Mouse (Mus musculus) G1E (cell line): ENCODE results near the gene Ggt5. TPM values are rescaled to one million over a fixed set of nuclear protein-coding genes. Genes with fewer than 3 reads are reported as not detected.

Experiments
- ATAC-seq: 2 replicates; pipeline ENCODE4 v1.8.0; 2016; ENCODE audit warnings: mild to moderate bottlenecking; ENCODE audit not compliant: insufficient number of reproducible peaks, poor library complexity, low FRiP score, severe bottlenecking; ENCODE audit errors: extremely low read depth
- DNase-seq: peaks from one replicate; pipeline ENCODE4 v3.0.0; 2012; ENCODE audit warnings: low spot score
- H3K27me3 ChIP-seq: 2 replicates; pipeline ENCODE4 v1.6.1; 2012; ENCODE audit warnings: mild to moderate bottlenecking, low read length, inconsistent platforms; ENCODE audit not compliant: insufficient read depth
- H3K36me3 ChIP-seq: replicated peaks from 2 replicates; pipeline ENCODE3; 2012; ENCODE audit warnings: mild to moderate bottlenecking, inconsistent platforms
- H3K4me1 ChIP-seq: 2 replicates; pipeline ENCODE4 v1.6.1; 2012; ENCODE audit warnings: low read depth, low read length, inconsistent platforms, mixed read lengths; ENCODE audit not compliant: insufficient read depth
- H3K4me3 ChIP-seq: 2 replicates; pipeline ENCODE4 v1.5.1; 2012; ENCODE audit warnings: low read depth, mild to moderate bottlenecking, inconsistent platforms, low read length, moderate library complexity, mixed read lengths
- H3K9me3 ChIP-seq: replicated peaks from 2 replicates; pipeline ENCODE4 v1.6.1; 2012; ENCODE audit warnings: inconsistent platforms
- CTCF ChIP-seq: IDR thresholded peaks from 2 replicates; pipeline ENCODE4 v1.5.1; 2012; ENCODE audit warnings: low read depth, low read length, inconsistent platforms, mixed read lengths
- GATA1 ChIP-seq: IDR thresholded peaks from 2 replicates; pipeline ENCODE4 v1.6.1; 2012; ENCODE audit warnings: borderline replicate concordance, low read length, inconsistent platforms, mixed read lengths
- GATA2 ChIP-seq: IDR thresholded peaks from 2 replicates; pipeline ENCODE4 v1.6.1; 2012; ENCODE audit warnings: low read depth, low read length, inconsistent platforms, borderline replicate concordance
- POLR2AphosphoS5 ChIP-seq: IDR thresholded peaks from 2 replicates; pipeline ENCODE4 v1.6.1; 2012; ENCODE audit warnings: low read depth, low read length, inconsistent platforms; ENCODE audit not compliant: insufficient replicate concordance
- TAL1 ChIP-seq: conservative IDR thresholded peaks from 2 replicates; pipeline ENCODE4 v1.6.1; 2012; ENCODE audit warnings: low read depth, low read length, inconsistent platforms, mixed read lengths
- polyA plus RNA-seq: library from polyadenylated mRNA; stranded (reverse); fragments of >175 nt; gene quantifications from 2 replicates; pipeline ENCODE4 v1.2.3, GENCODE M21; 2012
- total RNA-seq, 2 experiments: library from RNA; stranded (forward) in 1 of 2; stranded (reverse) in 1 of 2; fragments of 200-1000 nt in 1 of 2; fragments of >200 nt in 1 of 2; fragmentation: Nextera tagmentation in 1 of 2; gene quantifications; 2 replicates each; pipeline ENCODE4 v1.2.3; 2014 to 2017

Ggt5 gene
- total and polyA plus RNA-seq, 3 experiments: 0.22 TPM; not detected in 2

DNA sequence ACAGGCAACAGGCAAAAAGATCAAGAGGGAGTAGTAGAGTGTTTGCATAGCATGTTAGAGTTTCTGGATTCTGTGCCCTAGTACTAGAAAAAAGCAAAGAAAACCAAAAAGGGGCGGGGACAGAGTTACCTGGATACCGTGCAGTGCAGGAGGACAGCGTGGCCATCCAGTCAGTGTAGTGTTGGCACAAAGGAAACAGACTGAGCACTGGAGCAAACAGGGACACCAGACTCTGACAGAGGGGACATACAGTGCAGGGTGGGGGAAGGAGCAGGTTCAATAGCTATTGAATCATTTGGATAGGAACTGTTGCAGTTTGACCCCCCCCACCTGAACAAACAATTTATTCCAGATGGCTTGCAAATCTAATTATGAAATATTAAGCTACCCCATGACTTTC lies 37.9 kb downstream of the Ggt5 start:
- TF ChIP-seq GATA2 (no peak), GATA1 (no peak), CTCF (no peak), POLR2AphosphoS5 (no peak), TAL1 (no peak)
- no peaks in the 10 kb centered on the region for H3K36me3 ChIP-seq
- peaks cover 15% of the 10 kb centered on the region for H3K27me3 ChIP-seq
- H3K9me3 ChIP-seq: no peaks in the 10 kb centered on the region
- DNase-seq: no peak
- no peak overlapping the region for H3K4me3 ChIP-seq
- no peaks in the 10 kb centered on the region for H3K4me1 ChIP-seq
- ATAC-seq: no peak

DNA sequence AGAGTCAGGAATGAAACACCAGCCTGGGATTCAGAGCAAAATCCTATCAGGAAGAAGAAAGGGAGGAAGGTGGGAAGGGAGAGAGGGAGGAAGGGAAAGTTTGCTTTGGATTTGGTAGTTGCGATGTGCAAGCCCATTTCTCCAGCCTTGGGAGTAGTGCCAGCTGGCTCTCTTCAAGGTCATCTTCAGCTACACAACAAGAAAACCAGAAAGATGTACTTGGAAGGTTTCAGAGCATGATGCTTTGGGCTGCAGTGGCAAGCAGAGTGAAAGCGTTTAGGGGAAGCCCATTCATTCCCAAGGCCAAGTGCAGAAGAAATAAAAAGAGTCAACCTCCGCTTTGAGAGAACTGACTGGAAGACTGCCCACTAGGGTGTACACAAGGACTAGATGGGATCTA lies 38.4 kb downstream of the Ggt5 start:
- TF ChIP-seq POLR2AphosphoS5 (no peak), GATA2 (no peak), GATA1 (no peak), TAL1 (no peak), CTCF (no peak)
- no peak overlapping the region for H3K4me3 ChIP-seq
- H3K4me1 ChIP-seq: no peaks in the 10 kb centered on the region
- DNase-seq: no peak
- ATAC-seq: no peak
- H3K36me3 ChIP-seq: no peaks in the 10 kb centered on the region
- H3K9me3 ChIP-seq: no peaks in the 10 kb centered on the region
- H3K27me3 ChIP-seq: peaks cover 13% of the 10 kb centered on the region

DNA sequence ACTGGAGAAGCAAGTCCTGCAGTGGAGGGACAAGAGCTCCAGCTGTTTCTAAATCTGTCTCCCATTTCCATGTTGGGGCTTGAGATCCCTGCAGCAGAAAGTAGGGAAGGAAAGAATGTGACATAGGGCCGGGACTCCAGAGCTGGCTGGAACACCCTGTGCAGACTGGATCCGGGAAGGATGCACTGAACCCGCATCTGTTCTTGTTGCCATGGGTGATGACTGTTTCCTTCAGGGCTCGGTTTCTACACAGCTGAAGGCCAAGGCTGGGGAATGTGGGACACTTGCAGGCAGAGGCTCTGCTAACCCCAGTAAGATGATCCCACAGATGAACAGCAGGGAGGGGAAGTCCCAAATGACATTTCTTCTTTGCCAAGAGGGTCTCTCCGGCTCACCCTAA lies 43.5 kb downstream of the Ggt5 start:
- peaks cover 4% of the 10 kb centered on the region; the same call in 1 of the 2 replicates for H3K4me1 ChIP-seq
- TF ChIP-seq CTCF (no peak), TAL1 (no peak), GATA1 (no peak), POLR2AphosphoS5 (no peak)
- ATAC-seq (no peak), DNase-seq (no peak)
- H3K36me3 ChIP-seq: no peaks in the 10 kb centered on the region
- no peaks in the 10 kb centered on the region for H3K9me3 ChIP-seq
- H3K27me3 ChIP-seq: peaks cover 22% of the 10 kb centered on the region
- H3K4me3 ChIP-seq: no peak overlapping the region

DNA sequence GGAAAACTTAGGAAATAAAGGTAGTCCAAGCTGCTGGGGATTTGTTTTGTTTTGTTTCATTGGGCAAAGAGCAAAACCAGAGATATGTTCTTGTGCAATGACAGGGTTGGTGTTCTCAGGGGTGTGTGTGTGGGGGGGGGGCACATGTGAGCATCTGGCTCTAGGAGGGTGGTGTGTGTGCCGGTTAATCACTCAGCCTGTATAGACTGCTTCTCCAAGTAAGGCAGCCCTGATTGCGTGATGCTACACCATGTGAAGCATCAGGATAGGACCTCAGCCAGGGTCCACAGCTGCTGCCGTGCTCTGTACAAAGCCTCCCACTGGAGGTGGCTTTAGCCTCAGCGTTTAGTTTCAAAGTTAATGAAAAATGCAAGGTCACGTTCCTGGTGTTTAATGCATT lies 43.9 kb downstream of the Ggt5 start:
- H3K27me3 ChIP-seq: peaks cover 26% of the 10 kb centered on the region
- H3K9me3 ChIP-seq: no peaks in the 10 kb centered on the region
- ATAC-seq (no peak), DNase-seq (no peak)
- no peaks in the 10 kb centered on the region for H3K36me3 ChIP-seq
- no peak for TF ChIP-seq GATA2
- TF ChIP-seq TAL1: no peak
- no peak for TF ChIP-seq CTCF
- TF ChIP-seq POLR2AphosphoS5: no peak
- no peak for TF ChIP-seq GATA1
- H3K4me1 ChIP-seq: peaks cover 4% of the 10 kb centered on the region; the same call in 1 of the 2 replicates
- no peak overlapping the region for H3K4me3 ChIP-seq

DNA sequence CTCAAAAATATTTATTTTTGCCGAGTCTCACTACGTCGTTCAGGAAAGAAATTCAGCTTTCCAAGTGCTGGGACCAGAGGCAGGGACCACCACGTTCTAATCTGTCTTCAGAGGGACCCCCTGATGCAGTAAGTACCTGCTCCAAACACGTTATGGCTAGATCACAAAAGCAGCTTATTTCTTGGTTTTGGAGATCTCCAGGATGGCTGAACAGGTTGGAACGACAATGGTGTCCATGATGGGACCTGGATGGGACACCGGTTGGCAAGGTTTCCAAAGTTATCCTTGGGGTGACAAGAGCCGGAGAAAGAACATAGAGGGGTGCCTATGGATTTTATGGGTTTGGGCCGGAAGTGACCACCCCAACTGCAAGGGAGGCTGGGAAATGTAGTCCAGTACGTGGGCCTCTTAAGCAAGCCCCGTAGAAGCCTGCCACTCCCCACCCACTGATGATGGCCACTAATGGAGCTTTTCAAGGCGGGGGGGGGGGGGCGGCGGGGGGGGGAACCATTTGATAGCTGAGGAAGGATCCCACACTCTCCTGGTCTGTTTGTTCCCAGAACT lies 44.5 kb downstream of the Ggt5 start:
- H3K4me3 ChIP-seq: no peak overlapping the region
- no peaks in the 10 kb centered on the region for H3K9me3 ChIP-seq
- DNase-seq (no peak), ATAC-seq (no peak)
- TF ChIP-seq GATA1: no peak
- TF ChIP-seq POLR2AphosphoS5: no peak
- TF ChIP-seq GATA2: no peak
- no peak for TF ChIP-seq CTCF
- TF ChIP-seq TAL1: no peak
- H3K4me1 ChIP-seq: peaks cover 4% of the 10 kb centered on the region; the same call in 1 of the 2 replicates
- H3K27me3 ChIP-seq: peaks cover 32% of the 10 kb centered on the region
- H3K36me3 ChIP-seq: no peaks in the 10 kb centered on the region

DNA sequence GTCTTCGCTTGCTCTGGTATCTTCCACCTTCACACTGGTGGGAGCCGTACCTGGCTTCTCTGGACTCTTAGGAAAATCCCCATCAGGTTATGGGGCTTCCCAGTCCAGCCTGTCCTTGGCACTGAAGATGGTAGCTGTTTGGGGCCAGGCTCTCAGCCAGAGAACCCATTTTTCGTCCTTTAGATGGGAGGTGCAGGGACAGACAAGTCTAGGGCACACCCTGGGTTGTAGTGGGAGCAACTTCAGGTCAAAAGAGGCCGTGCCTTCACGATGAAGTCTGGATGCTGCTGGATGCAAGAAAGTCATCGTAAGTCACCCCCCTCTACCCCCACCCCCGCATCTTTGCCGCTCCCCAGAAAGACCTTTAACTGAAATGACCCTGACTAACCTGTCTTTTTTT lies 45.5 kb downstream of the Ggt5 start:
- Histone ChIP-seq H3K9me3 (no peaks in the 10 kb centered on the region), H3K4me1 (peaks cover 4% of the 10 kb centered on the region; the same call in 1 of the 2 replicates), H3K36me3 (no peaks in the 10 kb centered on the region), H3K4me3 (no peak overlapping the region), H3K27me3 (peaks cover 40% of the 10 kb centered on the region)
- no peak for ATAC-seq
- TF ChIP-seq TAL1 (no peak), GATA2 (no peak), GATA1 (no peak), CTCF (no peak), POLR2AphosphoS5 (no peak)
- DNase-seq: no peak
